Mouse (Mus musculus) adrenal gland, postnatal 0 days (tissue): ENCODE results near the gene 1700010I14Rik. TPM values are rescaled to one million over a fixed set of nuclear protein-coding genes. Genes with fewer than 3 reads are reported as not detected.

ENCODE experiments used
- polyA plus RNA-seq: library from polyadenylated mRNA; unstranded; fragments of >200 nt; fragmentation: Nextera tagmentation; extraction: Ambion mirVana; gene quantifications from 2 replicates; pipeline ENCODE4 v1.2.1, GENCODE M21; 2015

Gene 1700010I14Rik
- polyA plus RNA-seq = 2.8 and 4.2 TPM in 2 replicates

DNA sequence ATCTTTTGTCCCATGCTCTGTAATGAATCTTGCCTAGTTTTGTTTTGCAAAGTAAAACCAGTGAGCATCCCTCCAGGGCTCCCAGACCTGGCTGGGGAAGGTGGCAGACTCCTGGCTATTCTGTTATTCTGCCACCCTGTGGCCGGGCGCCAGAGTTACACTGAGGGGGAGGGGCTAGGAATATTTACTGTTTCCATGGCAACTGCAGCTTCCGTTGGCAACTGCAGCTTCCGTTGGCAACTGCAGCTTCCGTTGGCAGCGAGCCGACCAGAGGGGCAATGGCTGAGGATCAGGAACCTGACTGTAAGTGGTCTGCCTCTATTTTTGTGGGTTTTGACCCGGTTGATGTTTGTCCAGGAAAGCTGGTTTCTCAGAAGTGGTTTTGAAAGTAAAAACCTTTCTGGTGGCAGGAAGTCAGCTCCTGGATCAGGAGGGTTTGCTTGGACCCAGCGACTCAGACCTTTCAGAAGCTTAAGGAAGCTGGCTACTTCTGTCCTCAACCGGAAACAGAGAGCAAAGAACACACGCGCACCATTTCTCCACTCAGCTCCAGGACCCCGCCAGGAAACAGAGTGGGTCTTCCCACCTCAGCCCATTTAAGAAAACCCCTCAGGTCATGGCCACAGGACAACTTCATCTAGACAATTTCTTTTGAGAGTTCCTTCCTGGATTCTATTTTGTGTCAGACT, at the start of gene 1700010I14Rik:
TSS of gene 1700010I14Rik (plus strand) at position 215 of the 689 bp plus-strand sequence.

